Mouse (Mus musculus): ENCODE measurements around the gene Gm47985. TPM values are rescaled to one million over a fixed set of nuclear protein-coding genes. Genes with fewer than 3 reads are reported as not detected.

The Gm47985 gene
- polyA plus RNA-seq, 1 experiment, result not detected

- H3K4me3 ChIP-seq (replicated peaks; ENCODE audit: insufficient read depth, low read depth, low read length), result no peak overlapping the region
- no peak overlapping the region for H3K27ac ChIP-seq (ENCODE audit: insufficient read depth, low read length)
- no peak for DNase-seq
- 84% methylated on average over 8 of the region's 8 CpGs for WGBS
- no peaks in the 10 kb centered on the region for H3K27me3 ChIP-seq (ENCODE audit: control insufficient read depth, insufficient read depth, low read length)
- no peaks in the 10 kb centered on the region for H3K4me1 ChIP-seq (ENCODE audit: control insufficient read depth, insufficient read depth, low read length)
- TF ChIP-seq POLR2A (IDR thresholded peaks at IDR 0.05; ENCODE audit: borderline replicate concordance, insufficient read depth, low read length) (no peak), CTCF (IDR thresholded peaks at IDR 0.05; ENCODE audit: borderline replicate concordance, insufficient read depth, low read depth, low read length) (no peak)
Measured at GRCm38 (mm10) chr1:151227506-151227905, 45.2 kb downstream of the Gm47985 start.

GRCm38 (mm10) chr1:151228320-151228989 is 46.1 kb downstream of the Gm47985 start:
- 73% methylated on average over 1 of the region's 1 CpGs for WGBS
- Histone ChIP-seq H3K27me3 (ENCODE audit: control insufficient read depth, insufficient read depth, low read length) (no peaks in the 10 kb centered on the region), H3K27ac (ENCODE audit: insufficient read depth, low read length) (no peak overlapping the region), H3K4me1 (ENCODE audit: control insufficient read depth, insufficient read depth, low read length) (no peaks in the 10 kb centered on the region), H3K4me3 (replicated peaks; ENCODE audit: insufficient read depth, low read depth, low read length) (no peak overlapping the region)
- TF ChIP-seq POLR2A (IDR thresholded peaks at IDR 0.05; ENCODE audit: borderline replicate concordance, insufficient read depth, low read length) (no peak), CTCF (IDR thresholded peaks at IDR 0.05; ENCODE audit: borderline replicate concordance, insufficient read depth, low read depth, low read length) (no peak)
- DNase-seq, result no peak

DNA sequence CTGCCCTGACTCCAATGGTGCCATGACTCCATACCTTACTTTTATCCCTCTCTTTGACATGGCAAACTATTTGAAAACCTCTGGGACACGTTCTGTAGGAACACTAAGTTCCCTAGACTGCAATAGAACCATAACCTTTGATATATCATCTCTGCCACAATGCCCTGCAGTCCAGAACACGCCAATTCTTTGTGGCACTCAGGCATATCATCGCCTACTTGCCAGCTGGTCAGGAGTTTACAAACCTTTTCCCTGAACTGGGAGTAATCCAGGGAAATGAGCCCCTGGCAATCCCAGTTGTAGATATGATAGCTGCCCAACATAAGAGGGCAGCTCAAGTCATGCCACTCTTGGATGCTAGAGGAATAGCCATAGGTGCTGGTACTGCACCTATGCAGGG is 50.0 kb downstream of the Gm47985 start:
- Histone ChIP-seq H3K27me3 (ENCODE audit: control insufficient read depth, insufficient read depth, low read length) (no peaks in the 10 kb centered on the region), H3K4me1 (ENCODE audit: control insufficient read depth, insufficient read depth, low read length) (no peaks in the 10 kb centered on the region), H3K27ac (ENCODE audit: insufficient read depth, low read length) (no peak overlapping the region), H3K4me3 (replicated peaks; ENCODE audit: insufficient read depth, low read depth, low read length) (no peak overlapping the region)
- 71% methylated on average over 3 of the region's 3 CpGs for WGBS
- no peak for DNase-seq
- no peak for TF ChIP-seq CTCF (IDR thresholded peaks at IDR 0.05; ENCODE audit: borderline replicate concordance, insufficient read depth, low read depth, low read length)
- TF ChIP-seq POLR2A (IDR thresholded peaks at IDR 0.05; ENCODE audit: borderline replicate concordance, insufficient read depth, low read length), result no peak

DNA sequence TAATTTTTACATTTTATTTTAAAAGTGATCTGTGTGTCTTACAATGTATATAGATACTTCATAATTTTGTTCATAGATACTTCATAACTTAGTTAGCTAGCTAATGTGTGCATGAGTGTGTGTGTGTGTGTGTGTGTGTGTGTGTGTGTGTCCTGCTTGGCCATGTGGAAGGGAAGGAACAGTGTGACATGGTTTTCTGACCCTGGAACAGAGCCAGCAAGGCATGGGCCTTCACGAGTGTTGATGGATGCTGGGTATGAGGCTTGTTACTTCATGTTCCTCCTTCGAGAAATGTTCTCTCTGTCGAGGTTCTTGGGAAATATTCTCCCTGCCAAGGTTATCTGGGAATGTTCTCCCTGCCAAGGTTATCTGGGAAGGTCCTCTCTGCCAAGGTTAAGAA is 51.4 kb downstream of the Gm47985 start:
- 75% methylated on average over 3 of the region's 3 CpGs for WGBS
- no peaks in the 10 kb centered on the region for H3K27me3 ChIP-seq (ENCODE audit: control insufficient read depth, insufficient read depth, low read length)
- no peaks in the 10 kb centered on the region for H3K4me1 ChIP-seq (ENCODE audit: control insufficient read depth, insufficient read depth, low read length)
- H3K27ac ChIP-seq (ENCODE audit: insufficient read depth, low read length), result no peak overlapping the region
- TF ChIP-seq CTCF (IDR thresholded peaks at IDR 0.05; ENCODE audit: borderline replicate concordance, insufficient read depth, low read depth, low read length) (no peak), POLR2A (IDR thresholded peaks at IDR 0.05; ENCODE audit: borderline replicate concordance, insufficient read depth, low read length) (no peak)
- DNase-seq, result no peak
- H3K4me3 ChIP-seq (replicated peaks; ENCODE audit: insufficient read depth, low read depth, low read length), result no peak overlapping the region

Other genes starting within 250 kb of the Gm47985 start
- 5.3 and 6.0 TPM in 2 replicates for gene Hmcn1, start 189.1 kb upstream of the Gm47985 start, polyA plus RNA-seq (2012; rRNA removed)
- gene Gm8947, start 9.8 kb downstream of the Gm47985 start, polyA plus RNA-seq (2012; rRNA removed), result not detected in 2 replicates
- not detected in 2 replicates for gene Gm47995, start 15.9 kb downstream of the Gm47985 start, polyA plus RNA-seq (2012; rRNA removed)
- not detected in 2 replicates for gene 3110040M04Rik, start 21.6 kb downstream of the Gm47985 start, polyA plus RNA-seq (2012; rRNA removed)
- not detected in 2 replicates for gene Gm47996, start 27.6 kb downstream of the Gm47985 start, polyA plus RNA-seq (2012; rRNA removed)
- gene Ivns1abp, start 161.9 kb downstream of the Gm47985 start, polyA plus RNA-seq (2012; rRNA removed), result 108 and 110 TPM in 2 replicates
- 16.7 and 21.6 TPM in 2 replicates for gene Swt1, start 245.9 kb downstream of the Gm47985 start, polyA plus RNA-seq (2012; rRNA removed)
- gene Trmt1l, start 246.0 kb downstream of the Gm47985 start, polyA plus RNA-seq (2012; rRNA removed), result 30.8 and 31.9 TPM in 2 replicates